ENCODE assay signal across 30 mouse cellular contexts in genomic region chr10:88352549-88352948, GRCm38 (mm10). TPM values are rescaled to one million over a fixed set of nuclear protein-coding genes. Genes with fewer than 3 reads are reported as not detected.
DNase-seq lines count a peak whose midpoint lies in the region; ATAC-seq and TF ChIP-seq lines count a peak whose summit lies in the region.
"Had no signal": no experiment of that assay in that cellular context is flagged by ENCODE, and none has a peak within 500 bp of the region (broad histone marks: within the 10 kb centered on the region; RNA-seq: fewer than 3 reads in every experiment).

No protein-coding gene starts in this region.

- H3K27me3 ChIP-seq in lung, embryonic 15.5 days = no peaks in the 10 kb centered on the region
- H3K27me3 ChIP-seq: heart, embryonic 15.5 days; kidney, embryonic 15.5 days had no signal

- H3K4me3 ChIP-seq in lung, embryonic 15.5 days = no peak overlapping the region
- no peak overlapping the region for H3K4me3 ChIP-seq in bone marrow, adult 2 months (replicated peaks; ENCODE audit: control insufficient read depth, low read depth, low read length)
- H3K4me3 ChIP-seq: embryonic facial prominence, embryonic 12.5 days; heart, embryonic 10.5 days; heart, embryonic 15.5 days; kidney, embryonic 15.5 days; layer of hippocampus, adult 2 months; limb, embryonic 10.5 days; limb, embryonic 15.5 days; midbrain, embryonic 10.5 days; midbrain, embryonic 15.5 days had no signal

- no peak overlapping the region for H3K4me2 ChIP-seq in lung, embryonic 15.5 days
- H3K4me2 ChIP-seq: embryonic facial prominence, embryonic 12.5 days; heart, embryonic 15.5 days; kidney, embryonic 15.5 days; limb, embryonic 15.5 days; midbrain, embryonic 15.5 days had no signal

- ATAC-seq in lung, embryonic 15.5 days (ENCODE audit: borderline replicate concordance, extremely low read depth, low FRiP score, low TSS enrichment) = no peak
- peak; percentile 38 for ATAC-seq in megakaryocyte progenitor cell, adult 5-6 weeks (replicated peaks; ENCODE audit: poor library complexity)
- ATAC-seq in monocyte, adult 5-6 weeks (replicated peaks; ENCODE audit: insufficient number of reproducible peaks, low FRiP score, low TSS enrichment, poor library complexity, severe bottlenecking) = no peak
- ATAC-seq: activated CD4-positive, CD25-positive, alpha-beta regulatory T cell, adult 4 months; forebrain, embryonic 14.5 days; hindbrain, embryonic 16.5 days; midbrain, embryonic 15.5 days had no signal

- H3K9me3 ChIP-seq in lung, embryonic 15.5 days = no peaks in the 10 kb centered on the region
- H3K9me3 ChIP-seq: embryonic facial prominence, embryonic 12.5 days; heart, embryonic 10.5 days; heart, embryonic 15.5 days; kidney, embryonic 15.5 days; limb, embryonic 10.5 days; limb, embryonic 15.5 days; midbrain, embryonic 10.5 days; midbrain, embryonic 15.5 days had no signal

- no peak for DNase-seq in lung, postnatal 14 days
- peak; percentile 95 for DNase-seq in 416B (ENCODE audit: low read depth)
- DNase-seq in right cerebral cortex, adult 18-20 months = no peak
- DNase-seq: adrenal gland, adult 2 months; adrenal gland, postnatal 36 days; B cell, adult 2 months; cerebellum, adult 8-10 months; cerebellum, postnatal 25 days; gastrocnemius, postnatal 14 days; heart, adult 11 months; thymus, postnatal 4 days had no signal

- H3K9ac ChIP-seq in lung, embryonic 15.5 days = no peak overlapping the region
- H3K9ac ChIP-seq: embryonic facial prominence, embryonic 12.5 days; heart, embryonic 15.5 days; kidney, embryonic 15.5 days; limb, embryonic 15.5 days; liver, embryonic 14.5 days; midbrain, embryonic 15.5 days had no signal

- 51% methylated on average over 2 of the region's 2 CpGs for WGBS in lung, embryonic 15.5 days
- WGBS in bone marrow, adult 2 months = 5% methylated on average over 2 of the region's 2 CpGs

- H3K36me3 ChIP-seq in lung, embryonic 15.5 days = no peaks in the 10 kb centered on the region
- H3K36me3 ChIP-seq: embryonic facial prominence, embryonic 12.5 days; heart, embryonic 10.5 days; heart, embryonic 15.5 days; kidney, embryonic 15.5 days; limb, embryonic 10.5 days; limb, embryonic 15.5 days; midbrain, embryonic 10.5 days; midbrain, embryonic 15.5 days had no signal

- no peak for TF ChIP-seq POLR2A in bone marrow, adult 2 months (IDR thresholded peaks at IDR 0.05; ENCODE audit: borderline replicate concordance, control insufficient read depth, low read depth, low read length)

- H3K4me1 ChIP-seq in lung, embryonic 15.5 days = peaks cover 19% of the 10 kb centered on the region
- H3K4me1 ChIP-seq in bone marrow, adult 2 months (ENCODE audit: control insufficient read depth, insufficient read depth, low read length) = peaks cover 6% of the 10 kb centered on the region
- H3K4me1 ChIP-seq: embryonic facial prominence, embryonic 12.5 days had no signal

- TF ChIP-seq CTCF in bone marrow, adult 2 months (IDR thresholded peaks at IDR 0.05; ENCODE audit: control insufficient read depth, insufficient read depth, low read length) = no peak

- H3K27ac ChIP-seq in lung, embryonic 15.5 days = peak overlapping the region; percentile 55; the same call in 1 of the 2 replicates
- peak overlapping the region; percentile 33; the same call in 1 of the 2 replicates for H3K27ac ChIP-seq in bone marrow, adult 2 months (ENCODE audit: control insufficient read depth, insufficient read depth, low read depth, low read length, poor library complexity)
- H3K27ac ChIP-seq: embryonic facial prominence, embryonic 12.5 days; heart, embryonic 10.5 days; heart, embryonic 15.5 days; kidney, embryonic 15.5 days; layer of hippocampus, adult 2 months; limb, embryonic 10.5 days; limb, embryonic 15.5 days; liver, embryonic 14.5 days; macrophage; midbrain, embryonic 10.5 days; midbrain, embryonic 15.5 days; stomach, postnatal 0 days had no signal

RNA-seq across cellular contexts. Expression of gene Dram1, which starts 26.3 kb away (rescaled TPM):
- polyA plus RNA-seq in lung, embryonic 15.5 days (2015; fragmentation: Nextera tagmentation; extraction: Ambion mirVana) = 71.7 and 81.0 TPM in 2 replicates
- polyA plus RNA-seq in bone marrow, adult 2 months (2011; ENCODE audit: insufficient read depth, insufficient read length, low replicate concordance, missing spikeins) = 4.0 and 8.4 TPM in 2 replicates
- 38.5 and 45.3 TPM in 2 replicates for total RNA-seq in megakaryocyte progenitor cell, adult 5-6 weeks (2015)
- 26.8 and 33.4 TPM in 2 replicates for total RNA-seq in megakaryocyte progenitor cell, adult 5-6 weeks (2017)
- total RNA-seq in monocyte, adult 5-6 weeks (2017) = 18.8 to 27.0 TPM (median 24.5 TPM) in 3 replicates

RNA-seq across cellular contexts. Expression of gene Gnptab, which starts 26.4 kb away (rescaled TPM):
- polyA plus RNA-seq in lung, embryonic 15.5 days (2015; fragmentation: Nextera tagmentation; extraction: Ambion mirVana) = 16.2 and 17.8 TPM in 2 replicates
- polyA plus RNA-seq in bone marrow, adult 2 months (2011; ENCODE audit: insufficient read depth, insufficient read length, low replicate concordance, missing spikeins) = 6.1 and 12.9 TPM in 2 replicates
- 117 and 142 TPM in 2 replicates for total RNA-seq in megakaryocyte progenitor cell, adult 5-6 weeks (2015)
- total RNA-seq in megakaryocyte progenitor cell, adult 5-6 weeks (2017) = 48.7 and 58.3 TPM in 2 replicates
- 28.7 to 62.7 TPM (median 37.0 TPM) in 3 replicates for total RNA-seq in monocyte, adult 5-6 weeks (2017)
